Mouse (Mus musculus) E14TG2a.4 (cell line): ENCODE results near the gene Slc8a1.

Experiments
- H3K27me3 ChIP-seq: 2 replicates; pipeline ENCODE4 v1.6.1; 2014; ENCODE audit warnings: low read length, control low read depth; ENCODE audit not compliant: insufficient read depth
- H3K36me3 ChIP-seq: 2 replicates; pipeline ENCODE4 v1.6.1; 2014; ENCODE audit warnings: low read length, control low read depth; ENCODE audit not compliant: insufficient read depth
- H3K4me1 ChIP-seq: replicated peaks from 2 replicates; pipeline ENCODE4 v1.6.1; 2014; ENCODE audit warnings: low read depth, low read length, control low read depth
- H3K4me3 ChIP-seq: replicated peaks from 2 replicates; pipeline ENCODE4 v1.5.1; 2014; ENCODE audit warnings: mild to moderate bottlenecking, low read length
- H3K9me3 ChIP-seq: 2 replicates; pipeline ENCODE4 v1.6.1; 2014; ENCODE audit warnings: low read length, control low read depth
- CTCF ChIP-seq: conservative IDR thresholded peaks from 2 replicates; pipeline ENCODE4 v1.5.1; 2014; ENCODE audit warnings: low read length
- NANOG ChIP-seq: IDR thresholded peaks from 2 replicates; pipeline ENCODE4 v1.6.1; 2014; ENCODE audit warnings: borderline replicate concordance, low read length, mixed read lengths
- POU5F1 ChIP-seq: IDR thresholded peaks from 2 replicates; pipeline ENCODE4 v1.6.1; 2014; ENCODE audit warnings: low read length, borderline replicate concordance

Slc8a1 gene

GRCm38 (mm10) chr17:81579728-81580425 lies 158.3 kb downstream of the Slc8a1 start:
- no peak for TF ChIP-seq CTCF
- TF ChIP-seq NANOG = no peak
- no peak for TF ChIP-seq POU5F1
- Histone ChIP-seq H3K27me3 (no peaks in the 10 kb centered on the region), H3K36me3 (no peaks in the 10 kb centered on the region), H3K4me3 (no peak overlapping the region), H3K9me3 (no peaks in the 10 kb centered on the region), H3K4me1 (no peaks in the 10 kb centered on the region)

- H3K9me3 ChIP-seq = no peaks in the 10 kb centered on the region
- no peak overlapping the region for H3K4me3 ChIP-seq
- no peaks in the 10 kb centered on the region for H3K27me3 ChIP-seq
- H3K36me3 ChIP-seq = no peaks in the 10 kb centered on the region
- TF ChIP-seq CTCF (no peak), POU5F1 (no peak), NANOG (no peak)
- H3K4me1 ChIP-seq = no peaks in the 10 kb centered on the region
These were observed 161.3 kb downstream of the Slc8a1 start for GRCm38 (mm10) chr17:81576893-81577292.

GRCm38 (mm10) chr17:81565634-81566372 lies 172.4 kb downstream of the Slc8a1 start:
- no peaks in the 10 kb centered on the region for H3K36me3 ChIP-seq
- no peaks in the 10 kb centered on the region for H3K27me3 ChIP-seq
- TF ChIP-seq POU5F1 (no peak), NANOG (no peak), CTCF (no peak)
- no peaks in the 10 kb centered on the region for H3K4me1 ChIP-seq
- no peaks in the 10 kb centered on the region for H3K9me3 ChIP-seq
- H3K4me3 ChIP-seq = no peak overlapping the region

- H3K4me3 ChIP-seq = no peak overlapping the region
- H3K36me3 ChIP-seq = no peaks in the 10 kb centered on the region
- no peaks in the 10 kb centered on the region for H3K27me3 ChIP-seq
- H3K9me3 ChIP-seq = no peaks in the 10 kb centered on the region
- no peak for TF ChIP-seq CTCF
- TF ChIP-seq NANOG = no peak
- TF ChIP-seq POU5F1 = no peak
- no peaks in the 10 kb centered on the region for H3K4me1 ChIP-seq
These were observed 184.0 kb downstream of the Slc8a1 start for GRCm38 (mm10) chr17:81554052-81554734.

GRCm38 (mm10) chr17:81551856-81552635 lies 186.1 kb downstream of the Slc8a1 start:
- H3K4me1 ChIP-seq = no peaks in the 10 kb centered on the region
- TF ChIP-seq CTCF (no peak), NANOG (no peak), POU5F1 (no peak)
- H3K9me3 ChIP-seq = no peaks in the 10 kb centered on the region
- no peaks in the 10 kb centered on the region for H3K36me3 ChIP-seq
- no peak overlapping the region for H3K4me3 ChIP-seq
- H3K27me3 ChIP-seq = no peaks in the 10 kb centered on the region

GRCm38 (mm10) chr17:81550864-81551263 lies 187.3 kb downstream of the Slc8a1 start:
- no peaks in the 10 kb centered on the region for H3K4me1 ChIP-seq
- no peaks in the 10 kb centered on the region for H3K36me3 ChIP-seq
- H3K4me3 ChIP-seq = no peak overlapping the region
- H3K27me3 ChIP-seq = no peaks in the 10 kb centered on the region
- no peaks in the 10 kb centered on the region for H3K9me3 ChIP-seq
- TF ChIP-seq NANOG (no peak), CTCF (no peak), POU5F1 (no peak)

GRCm38 (mm10) chr17:81548016-81548415 lies 190.2 kb downstream of the Slc8a1 start:
- Histone ChIP-seq H3K27me3 (no peaks in the 10 kb centered on the region), H3K4me1 (no peaks in the 10 kb centered on the region), H3K4me3 (no peak overlapping the region), H3K9me3 (no peaks in the 10 kb centered on the region), H3K36me3 (no peaks in the 10 kb centered on the region)
- no peak for TF ChIP-seq NANOG
- no peak for TF ChIP-seq CTCF
- no peak for TF ChIP-seq POU5F1

GRCm38 (mm10) chr17:81546525-81546924 lies 191.7 kb downstream of the Slc8a1 start:
- Histone ChIP-seq H3K36me3 (no peaks in the 10 kb centered on the region), H3K4me3 (no peak overlapping the region), H3K27me3 (no peaks in the 10 kb centered on the region), H3K4me1 (no peaks in the 10 kb centered on the region), H3K9me3 (no peaks in the 10 kb centered on the region)
- no peak for TF ChIP-seq POU5F1
- no peak for TF ChIP-seq NANOG
- TF ChIP-seq CTCF = no peak
